Mouse (Mus musculus) A20 (cell line): Measurements from ENCODE around the gene C2cd5.

Experiments used
- DNase-seq: peaks from one replicate; pipeline ENCODE4 v3.0.0-alpha.2; 2011; ENCODE audit warnings: low read depth, low spot score

C2cd5 gene

DNA sequence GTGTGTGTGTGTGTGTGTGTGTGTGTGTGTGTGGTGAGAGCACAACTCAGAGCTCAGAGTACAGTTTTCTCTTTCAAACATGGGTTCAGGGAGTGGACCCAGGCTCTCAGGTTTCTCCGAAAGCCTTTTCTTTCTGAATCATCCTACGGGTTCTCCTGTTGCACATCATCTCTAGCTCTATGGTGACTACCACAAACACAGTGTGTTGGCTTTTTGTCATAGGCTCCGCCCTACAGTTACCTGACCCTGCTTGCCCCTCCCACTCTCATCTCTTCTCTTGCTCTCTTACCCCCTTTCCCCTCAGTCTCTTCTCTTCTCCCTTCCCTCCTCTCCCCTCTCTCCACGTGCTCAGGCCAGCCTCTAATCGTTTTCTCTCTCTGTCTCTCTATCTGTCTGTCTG is 15.6 kb upstream of the C2cd5 start:
- no peak for DNase-seq

DNA sequence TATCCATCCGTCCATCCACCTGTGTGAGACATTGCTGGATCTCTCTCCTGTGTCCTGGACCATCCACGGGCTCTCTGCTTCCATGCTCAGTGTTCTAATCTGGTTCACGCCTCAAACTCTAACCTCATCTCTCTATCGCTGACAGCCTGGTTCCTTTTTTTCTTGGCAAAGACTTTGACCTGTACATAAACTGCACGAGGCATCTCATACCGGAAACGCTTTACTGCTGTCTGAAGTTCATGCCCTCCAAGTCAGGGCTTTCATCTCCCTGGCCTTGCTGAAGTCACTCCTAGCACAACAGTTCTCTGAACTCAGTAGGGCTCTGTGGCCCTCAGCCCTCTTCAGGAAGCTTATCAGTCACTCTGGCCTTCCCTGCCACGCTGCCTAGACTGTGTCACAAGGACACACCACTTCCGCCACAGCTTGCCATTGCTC is 15.1 kb upstream of the C2cd5 start:
- no peak for DNase-seq

DNA sequence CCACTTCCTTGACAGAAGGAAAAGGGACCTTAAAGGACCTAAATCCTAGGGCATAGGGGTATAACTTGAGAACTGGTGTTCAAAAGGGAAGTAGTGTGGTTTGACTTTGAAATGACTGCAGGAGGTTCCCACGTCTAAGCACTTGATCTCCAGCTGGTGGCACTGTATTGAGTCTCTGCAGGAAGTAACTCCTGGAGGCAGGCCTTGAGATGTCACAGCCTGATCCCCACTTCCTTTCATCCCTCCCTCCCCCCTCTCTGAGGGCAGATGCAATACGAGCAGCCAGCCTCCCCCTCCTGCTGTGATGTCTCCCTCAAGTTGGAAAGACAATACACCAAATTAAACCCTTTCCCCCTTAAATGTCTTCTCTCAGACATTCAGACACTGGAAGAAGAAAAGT is 14.6 kb upstream of the C2cd5 start:
- peak; percentile 59 for DNase-seq

- DNase-seq: no peak
These were observed 10.4 kb upstream of the C2cd5 start for GRCm38 (mm10) chr6:143110371-143110770.

GRCm38 (mm10) chr6:143109622-143110218 is 9.8 kb upstream of the C2cd5 start:
- DNase-seq: no peak

GRCm38 (mm10) chr6:143108031-143108430 is 8.1 kb upstream of the C2cd5 start:
- no peak for DNase-seq

- no peak for DNase-seq
These were observed 7.7 kb upstream of the C2cd5 start for GRCm38 (mm10) chr6:143107611-143108010.

DNA sequence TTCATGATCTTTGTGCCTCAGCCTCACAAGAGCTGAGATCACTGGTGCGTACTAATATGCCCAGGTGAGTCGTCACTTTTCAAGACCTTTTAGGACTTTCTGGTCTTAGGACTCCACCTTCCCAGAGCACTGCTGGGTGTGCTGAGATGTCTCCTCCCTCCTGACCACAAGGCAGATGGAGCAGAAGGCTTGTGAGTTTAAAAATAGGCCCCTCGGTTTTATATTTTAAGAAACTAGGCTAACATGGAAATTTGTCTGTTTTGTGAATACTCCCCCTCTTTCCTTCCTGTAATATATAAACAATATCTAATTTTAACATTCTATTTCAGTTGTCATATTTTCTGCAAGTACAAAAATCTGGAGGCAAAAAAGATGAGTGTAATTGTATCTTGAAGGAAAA is 5.8 kb upstream of the C2cd5 start:
- no peak for DNase-seq

- peak; percentile 52 for DNase-seq
These were observed 4.2 kb upstream of the C2cd5 start for GRCm38 (mm10) chr6:143103981-143104680.

- peak; percentile 31 for DNase-seq
These were observed 656 bp upstream of the C2cd5 start for GRCm38 (mm10) chr6:143100478-143101115.

DNA sequence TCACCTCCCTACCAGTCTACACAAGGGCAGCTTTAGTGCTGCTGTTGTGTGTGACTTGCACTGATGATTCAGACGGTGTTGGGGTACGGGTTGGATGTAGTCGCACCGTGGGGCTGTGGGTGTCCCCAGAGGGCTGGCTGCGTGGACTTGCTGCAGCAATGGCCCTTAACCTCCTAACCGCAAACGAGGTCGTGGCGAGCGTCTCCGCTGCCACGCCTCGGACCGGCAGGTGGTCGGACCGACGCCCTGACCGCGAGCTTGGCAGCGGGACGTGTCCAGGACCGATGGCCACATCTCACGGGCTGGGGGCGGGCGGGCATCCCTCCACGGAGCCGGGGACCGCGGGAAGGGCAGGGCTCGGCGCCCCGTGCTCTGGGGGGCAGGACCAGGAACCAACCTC is 660 bp downstream of the C2cd5 start:
- DNase-seq: peak; percentile 77

- no peak for DNase-seq
These were observed 4.8 kb downstream of the C2cd5 start for GRCm38 (mm10) chr6:143095126-143095525.

DNA sequence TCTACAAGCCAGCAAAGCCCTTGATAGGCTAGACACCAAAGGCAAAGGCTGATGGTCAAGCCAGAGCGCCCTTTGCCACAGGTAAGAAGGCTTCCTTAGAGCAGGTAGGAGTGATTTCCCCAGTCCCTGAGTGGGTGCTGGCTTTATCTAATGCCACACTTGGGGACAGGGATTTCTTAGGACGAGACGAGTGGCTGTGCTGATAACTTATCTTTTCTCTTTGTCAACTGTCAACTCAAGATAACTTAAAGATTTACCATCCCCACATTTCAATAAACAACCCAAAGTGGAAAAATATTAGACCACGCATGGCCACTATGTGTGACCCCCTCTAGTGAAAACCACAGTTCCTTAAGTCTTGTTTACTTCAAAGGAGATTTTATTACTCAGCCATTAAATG is 7.1 kb downstream of the C2cd5 start:
- DNase-seq: no peak

GRCm38 (mm10) chr6:143091076-143091475 is 8.9 kb downstream of the C2cd5 start:
- no peak for DNase-seq

DNA sequence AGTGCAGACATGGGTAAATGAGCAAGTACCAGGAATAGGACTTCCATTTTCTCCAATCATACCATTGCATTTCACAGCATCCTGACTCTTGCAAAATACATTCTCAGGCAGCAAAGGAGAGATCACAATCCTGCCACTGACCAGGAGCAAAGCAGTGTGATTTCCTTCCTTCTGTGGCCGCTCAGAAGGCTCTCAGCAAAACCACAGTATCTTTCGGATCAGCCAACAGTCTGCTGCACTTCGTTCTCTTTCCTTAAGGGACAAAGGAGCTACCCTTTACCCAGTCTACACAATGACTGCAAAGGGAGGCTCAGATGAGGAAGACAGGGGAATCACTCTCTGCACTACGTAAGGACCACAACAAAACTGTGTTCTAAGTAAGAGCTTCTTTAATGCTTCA is 12.6 kb downstream of the C2cd5 start:
- no peak for DNase-seq

GRCm38 (mm10) chr6:143085898-143086297 is 14.0 kb downstream of the C2cd5 start:
- DNase-seq: no peak

DNA sequence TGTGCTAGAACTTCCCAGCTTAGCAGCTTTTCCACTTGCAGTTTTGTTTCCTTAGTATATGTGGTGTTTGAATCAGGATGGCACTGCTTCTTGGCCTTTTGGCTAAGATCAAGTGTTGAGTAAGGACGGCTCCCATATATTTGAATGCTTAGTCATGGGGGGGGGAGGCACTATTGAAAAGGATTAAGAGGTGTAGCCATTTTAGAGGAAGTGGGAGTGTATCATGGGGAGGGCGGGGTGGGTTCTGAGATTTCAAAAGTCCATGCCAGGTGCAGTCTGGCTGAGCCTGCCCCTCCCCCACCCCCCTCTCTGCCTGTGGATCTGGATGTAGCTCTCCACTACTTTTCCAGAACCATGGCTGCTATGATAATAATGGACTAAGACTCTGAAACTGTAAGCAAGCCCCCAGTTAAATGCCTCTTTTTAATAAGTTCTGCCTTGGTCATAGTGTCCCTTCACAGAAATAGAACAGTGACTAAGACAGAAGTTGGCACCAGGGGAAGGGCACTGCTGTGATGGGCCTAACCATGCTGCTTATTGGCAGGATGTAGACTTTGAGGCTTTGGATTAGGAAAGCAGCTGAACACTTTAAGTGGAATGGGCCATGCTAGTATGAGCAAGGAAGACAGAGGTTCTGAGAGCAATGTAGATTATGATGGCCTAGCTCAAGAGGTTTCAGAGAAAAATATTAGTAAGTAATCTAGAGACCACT is 15.5 kb downstream of the C2cd5 start:
- peak; percentile 62 for DNase-seq

DNA sequence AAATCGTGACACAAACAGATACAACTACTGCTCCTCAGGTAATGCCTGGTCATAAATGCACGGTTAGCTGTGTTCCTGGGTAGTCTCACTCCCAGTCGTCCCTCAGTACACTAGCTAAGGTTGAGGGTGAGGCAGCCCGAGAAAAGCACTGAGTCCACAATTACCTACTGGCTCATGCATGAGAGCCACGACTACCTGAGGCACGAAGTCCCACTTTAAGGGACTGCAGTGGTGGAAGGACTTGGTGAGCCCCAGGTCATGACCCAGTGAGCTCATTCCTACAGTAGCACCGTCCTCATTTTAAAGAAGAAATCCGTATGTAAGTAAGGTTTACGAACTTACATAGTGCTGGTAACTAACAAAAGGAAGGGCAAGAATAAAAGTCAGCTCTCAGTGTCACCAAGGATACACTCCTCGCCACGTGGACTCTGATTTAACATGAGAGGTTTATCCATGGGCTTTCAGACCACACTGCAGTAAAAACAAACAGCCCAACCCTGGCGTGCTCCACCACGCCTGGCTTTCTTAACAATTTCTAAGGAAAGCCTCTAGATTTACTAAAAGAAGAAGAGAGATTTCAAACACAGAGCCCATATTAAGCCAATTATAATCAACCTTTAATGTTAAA is 18.3 kb downstream of the C2cd5 start:
- no peak for DNase-seq

- no peak for DNase-seq
These were observed 19.2 kb downstream of the C2cd5 start for GRCm38 (mm10) chr6:143080774-143081173.

- DNase-seq: no peak
These were observed 20.8 kb downstream of the C2cd5 start for GRCm38 (mm10) chr6:143079126-143079525.

- DNase-seq: no peak
These were observed 23.5 kb downstream of the C2cd5 start for GRCm38 (mm10) chr6:143076461-143076860.

DNA sequence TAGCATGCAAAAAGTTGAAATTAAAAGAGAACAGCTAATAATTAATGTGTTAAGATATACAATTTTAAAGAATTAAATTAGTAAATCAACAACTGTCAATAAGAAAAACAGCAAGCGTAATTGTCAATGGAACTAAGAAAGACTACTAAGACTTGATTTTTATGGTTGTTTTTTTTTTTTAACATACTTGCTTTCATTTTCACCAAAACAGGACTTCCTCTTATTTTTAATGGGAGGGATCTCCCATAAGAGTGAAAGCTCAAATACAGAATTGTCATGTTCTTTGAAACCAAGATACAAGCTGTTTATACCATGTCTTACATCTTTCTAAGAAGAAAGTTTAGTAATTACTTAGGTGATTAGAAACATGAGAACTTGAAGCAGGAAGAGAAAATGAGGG is 26.0 kb downstream of the C2cd5 start:
- DNase-seq: peak; percentile 49
